Mouse (Mus musculus): ENCODE data around the gene Tmem94. TPM values are rescaled to one million over a fixed set of nuclear protein-coding genes. Genes with fewer than 3 reads are reported as not detected.

Tmem94 gene
- polyA plus RNA-seq, 1 experiment, result 14.3 TPM

DNA sequence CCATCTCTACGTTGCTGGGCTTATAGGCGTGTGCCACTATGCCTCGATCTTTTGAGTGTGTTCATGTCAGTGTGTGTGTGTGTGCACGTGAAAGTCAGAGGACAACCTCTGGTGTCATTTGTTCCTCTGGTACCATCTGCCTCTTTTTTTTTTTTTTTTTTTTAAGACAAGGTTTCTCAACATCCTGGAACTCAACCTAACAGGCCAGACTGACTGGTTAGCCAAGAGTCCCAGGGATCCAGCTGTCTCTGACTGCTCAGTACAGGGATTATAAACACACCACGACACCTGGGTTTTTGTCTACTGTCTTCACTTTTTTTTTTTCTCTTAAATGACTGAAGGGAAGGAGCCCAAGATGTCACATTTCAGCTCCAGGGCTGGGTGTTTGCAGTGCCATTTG is 20.8 kb upstream of the Tmem94 start:
- H3K36me3 ChIP-seq (ENCODE audit: control insufficient read depth, insufficient read depth), result no peaks in the 10 kb centered on the region
- no peak for TF ChIP-seq FOSL1 (IDR thresholded peaks at IDR 0.05; ENCODE audit: insufficient read depth, low read length, poor library complexity, severe bottlenecking)
- TF ChIP-seq CEBPB (IDR thresholded peaks at IDR 0.05; ENCODE audit: low read depth), result no peak
- no peak for TF ChIP-seq USF1 (IDR thresholded peaks at IDR 0.05; ENCODE audit: low read depth)
- no peak for TF ChIP-seq MYOG (IDR thresholded peaks at IDR 0.05; ENCODE audit: control insufficient read depth, extremely low read depth, insufficient read length)
- TF ChIP-seq MYOD1 (IDR thresholded peaks at IDR 0.05; ENCODE audit: control insufficient read depth, insufficient read length, low read depth), result no peak
- no peak for TF ChIP-seq MAX (IDR thresholded peaks at IDR 0.05)
- no peak for TF ChIP-seq CTCF (IDR thresholded peaks at IDR 0.05; ENCODE audit: control insufficient read depth, insufficient read depth, insufficient read length)

DNA sequence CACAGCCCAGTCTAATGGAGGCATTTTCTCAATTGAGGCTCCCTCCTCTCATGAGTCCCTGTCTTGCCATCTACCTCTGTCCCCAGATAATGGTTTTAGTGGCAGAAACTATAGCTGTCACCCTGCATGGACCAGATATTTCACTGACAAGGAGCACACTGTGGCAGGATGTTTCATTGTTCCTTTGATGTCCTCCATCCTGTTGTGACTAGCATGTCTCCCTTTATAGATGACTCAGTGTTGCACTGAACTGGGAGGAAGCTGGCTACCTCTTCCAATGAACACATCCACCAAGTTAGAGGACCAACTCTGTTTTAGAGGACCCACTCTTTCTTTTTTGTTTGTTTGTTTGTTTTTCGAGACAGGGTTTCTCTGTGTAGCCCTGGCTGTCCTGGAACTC is 19.1 kb upstream of the Tmem94 start:
- TF ChIP-seq FOSL1 (IDR thresholded peaks at IDR 0.05; ENCODE audit: insufficient read depth, low read length, poor library complexity, severe bottlenecking) (no peak), CEBPB (IDR thresholded peaks at IDR 0.05; ENCODE audit: low read depth) (no peak), MYOD1 (IDR thresholded peaks at IDR 0.05; ENCODE audit: control insufficient read depth, insufficient read length, low read depth) (no peak), MAX (IDR thresholded peaks at IDR 0.05) (no peak), CTCF (IDR thresholded peaks at IDR 0.05; ENCODE audit: control insufficient read depth, insufficient read depth, insufficient read length) (no peak), MYOG (IDR thresholded peaks at IDR 0.05; ENCODE audit: control insufficient read depth, extremely low read depth, insufficient read length) (no peak), USF1 (IDR thresholded peaks at IDR 0.05; ENCODE audit: low read depth) (no peak)
- Histone ChIP-seq H3K79me2 (ENCODE audit: control insufficient read depth, insufficient read depth) (no peaks in the 10 kb centered on the region), H3K27me3 (ENCODE audit: control insufficient read depth, insufficient read depth, insufficient read length) (peaks cover 14% of the 10 kb centered on the region), H3K4me3 (ENCODE audit: insufficient read depth, poor library complexity, severe bottlenecking) (no peak overlapping the region), H3K36me3 (ENCODE audit: control insufficient read depth, insufficient read depth) (no peaks in the 10 kb centered on the region), H3ac (ENCODE audit: control insufficient read depth, insufficient read length, low read depth) (no peak overlapping the region), H3K79me3 (ENCODE audit: low read depth) (no peaks in the 10 kb centered on the region)

More for the DNA sequence above, 20.8 kb upstream of the Tmem94 start:
- Histone ChIP-seq H3K4me3 (ENCODE audit: insufficient read depth, poor library complexity, severe bottlenecking) (no peak overlapping the region), H3K27me3 (ENCODE audit: control insufficient read depth, insufficient read depth, insufficient read length) (peaks cover 14% of the 10 kb centered on the region), H3K79me3 (ENCODE audit: low read depth) (no peaks in the 10 kb centered on the region), H3ac (ENCODE audit: control insufficient read depth, insufficient read length, low read depth) (no peak overlapping the region), H3K79me2 (ENCODE audit: control insufficient read depth, insufficient read depth) (no peaks in the 10 kb centered on the region)

DNA sequence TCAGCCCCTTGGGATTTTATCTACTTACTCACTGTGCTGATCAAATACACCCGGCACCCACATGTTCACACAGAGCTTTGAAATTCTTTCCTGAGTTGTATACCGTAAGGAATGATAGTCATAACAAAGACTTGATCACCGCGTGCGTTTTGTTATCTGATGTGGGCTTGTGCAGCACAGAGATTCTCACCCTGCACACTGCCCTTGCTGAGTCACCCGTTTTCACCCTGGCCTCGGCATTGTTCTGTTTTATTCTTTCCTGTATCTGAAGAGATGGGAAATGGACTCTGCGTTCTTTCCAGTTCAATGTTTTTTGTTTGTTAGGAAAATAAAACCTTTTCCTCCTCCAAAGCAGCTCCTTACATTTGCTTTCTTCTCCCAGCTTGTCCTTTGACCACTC is 18.5 kb upstream of the Tmem94 start:
- no peaks in the 10 kb centered on the region for H3K36me3 ChIP-seq (ENCODE audit: control insufficient read depth, insufficient read depth)
- no peaks in the 10 kb centered on the region for H3K79me3 ChIP-seq (ENCODE audit: low read depth)
- H3K79me2 ChIP-seq (ENCODE audit: control insufficient read depth, insufficient read depth), result no peaks in the 10 kb centered on the region
- H3K4me3 ChIP-seq (ENCODE audit: insufficient read depth, poor library complexity, severe bottlenecking), result no peak overlapping the region
- H3ac ChIP-seq (ENCODE audit: control insufficient read depth, insufficient read length, low read depth), result no peak overlapping the region
- TF ChIP-seq MYOD1 (IDR thresholded peaks at IDR 0.05; ENCODE audit: control insufficient read depth, insufficient read length, low read depth) (no peak), CEBPB (IDR thresholded peaks at IDR 0.05; ENCODE audit: low read depth) (no peak), MYOG (IDR thresholded peaks at IDR 0.05; ENCODE audit: control insufficient read depth, extremely low read depth, insufficient read length) (no peak), USF1 (IDR thresholded peaks at IDR 0.05; ENCODE audit: low read depth) (no peak), MAX (IDR thresholded peaks at IDR 0.05) (no peak)
- H3K27me3 ChIP-seq (ENCODE audit: control insufficient read depth, insufficient read depth, insufficient read length), result peaks cover 14% of the 10 kb centered on the region

DNA sequence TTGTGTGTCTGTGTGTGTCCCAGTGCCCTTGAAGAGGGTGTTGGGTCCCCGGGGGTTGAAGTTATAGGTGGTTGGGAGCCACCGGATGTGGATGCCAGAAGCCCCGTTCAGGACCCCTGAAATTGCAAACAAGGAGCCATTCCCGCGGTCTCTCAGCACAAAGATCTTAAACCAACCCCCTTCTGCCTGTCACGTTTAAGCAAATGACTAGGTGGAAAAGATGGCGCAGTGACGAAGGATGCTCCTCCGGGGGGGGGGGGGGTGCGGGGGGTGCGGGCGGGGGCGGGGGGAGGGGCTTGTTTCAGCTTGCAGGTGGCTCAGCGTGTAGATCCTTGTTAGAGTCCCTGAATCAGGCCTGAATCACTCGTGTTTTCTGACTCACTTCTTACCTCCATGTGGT is 17.9 kb upstream of the Tmem94 start:
- no peak for TF ChIP-seq MYOD1 (IDR thresholded peaks at IDR 0.05; ENCODE audit: control insufficient read depth, insufficient read length, low read depth)
- TF ChIP-seq MAX (IDR thresholded peaks at IDR 0.05), result no peak
- TF ChIP-seq FOSL1 (IDR thresholded peaks at IDR 0.05; ENCODE audit: insufficient read depth, low read length, poor library complexity, severe bottlenecking), result no peak
- no peak for TF ChIP-seq USF1 (IDR thresholded peaks at IDR 0.05; ENCODE audit: low read depth)
- no peak for TF ChIP-seq MYOG (IDR thresholded peaks at IDR 0.05; ENCODE audit: control insufficient read depth, extremely low read depth, insufficient read length)
- no peak for TF ChIP-seq CEBPB (IDR thresholded peaks at IDR 0.05; ENCODE audit: low read depth)
- no peak for TF ChIP-seq CTCF (IDR thresholded peaks at IDR 0.05; ENCODE audit: control insufficient read depth, insufficient read depth, insufficient read length)
- Histone ChIP-seq H3K79me3 (ENCODE audit: low read depth) (no peaks in the 10 kb centered on the region), H3K27me3 (ENCODE audit: control insufficient read depth, insufficient read depth, insufficient read length) (peaks cover 14% of the 10 kb centered on the region), H3K36me3 (ENCODE audit: control insufficient read depth, insufficient read depth) (no peaks in the 10 kb centered on the region), H3K4me3 (ENCODE audit: insufficient read depth, poor library complexity, severe bottlenecking) (no peak overlapping the region), H3ac (ENCODE audit: control insufficient read depth, insufficient read length, low read depth) (no peak overlapping the region), H3K79me2 (ENCODE audit: control insufficient read depth, insufficient read depth) (no peaks in the 10 kb centered on the region)

DNA sequence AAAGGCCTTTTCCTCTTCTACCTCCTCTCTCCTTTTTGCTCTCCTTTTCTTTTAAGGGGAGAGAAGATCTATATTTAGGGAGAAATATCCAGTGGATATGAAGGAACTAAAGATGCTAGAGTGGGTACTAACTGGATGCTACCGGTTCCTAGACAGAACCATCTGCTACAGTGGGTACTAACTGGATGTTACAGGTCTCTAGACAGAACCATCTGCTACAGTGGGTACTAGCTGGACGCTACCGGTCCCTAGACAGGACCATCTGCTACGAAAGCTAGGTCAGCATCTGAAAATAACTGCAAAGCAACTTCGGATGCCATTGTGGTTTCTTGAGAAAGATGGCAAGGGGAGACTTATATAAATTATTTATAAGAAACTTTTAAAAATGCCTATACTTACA is 15.4 kb upstream of the Tmem94 start:
- H3K27me3 ChIP-seq (ENCODE audit: control insufficient read depth, insufficient read depth, insufficient read length), result no peaks in the 10 kb centered on the region
- H3K36me3 ChIP-seq (ENCODE audit: control insufficient read depth, insufficient read depth), result no peaks in the 10 kb centered on the region
- H3K79me3 ChIP-seq (ENCODE audit: low read depth), result no peaks in the 10 kb centered on the region
- no peak overlapping the region for H3ac ChIP-seq (ENCODE audit: control insufficient read depth, insufficient read length, low read depth)
- no peak overlapping the region for H3K4me3 ChIP-seq (ENCODE audit: insufficient read depth, poor library complexity, severe bottlenecking)
- no peaks in the 10 kb centered on the region for H3K79me2 ChIP-seq (ENCODE audit: control insufficient read depth, insufficient read depth)
- no peak for TF ChIP-seq MAX (IDR thresholded peaks at IDR 0.05)
- TF ChIP-seq FOSL1 (IDR thresholded peaks at IDR 0.05; ENCODE audit: insufficient read depth, low read length, poor library complexity, severe bottlenecking), result no peak
- TF ChIP-seq MYOD1 (IDR thresholded peaks at IDR 0.05; ENCODE audit: control insufficient read depth, insufficient read length, low read depth), result no peak
- no peak for TF ChIP-seq MYOG (IDR thresholded peaks at IDR 0.05; ENCODE audit: control insufficient read depth, extremely low read depth, insufficient read length)
- TF ChIP-seq USF1 (IDR thresholded peaks at IDR 0.05; ENCODE audit: low read depth), result no peak
- TF ChIP-seq CTCF (IDR thresholded peaks at IDR 0.05; ENCODE audit: control insufficient read depth, insufficient read depth, insufficient read length), result no peak
- no peak for TF ChIP-seq CEBPB (IDR thresholded peaks at IDR 0.05; ENCODE audit: low read depth)

DNA sequence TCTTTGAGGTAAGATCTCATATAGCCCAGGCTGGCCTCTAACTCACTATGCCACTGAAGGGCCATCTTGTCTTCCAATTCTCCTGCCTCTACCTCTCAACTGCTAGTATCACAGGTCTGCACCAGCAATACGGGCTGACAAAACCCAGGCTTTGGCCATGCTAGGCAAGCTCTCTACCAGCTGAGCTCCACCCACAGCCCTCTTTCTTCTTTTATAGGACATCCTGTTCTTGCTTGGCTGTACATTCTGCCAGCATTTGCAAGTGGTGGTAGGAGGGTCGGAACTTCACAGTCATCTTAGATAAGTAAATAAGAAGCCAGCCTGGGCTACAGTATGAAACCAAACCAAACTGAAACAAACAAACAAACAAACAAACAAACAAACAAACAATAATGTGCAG is 13.5 kb upstream of the Tmem94 start:
- Histone ChIP-seq H3K4me3 (ENCODE audit: insufficient read depth, poor library complexity, severe bottlenecking) (no peak overlapping the region), H3K36me3 (ENCODE audit: control insufficient read depth, insufficient read depth) (no peaks in the 10 kb centered on the region), H3ac (ENCODE audit: control insufficient read depth, insufficient read length, low read depth) (no peak overlapping the region), H3K79me2 (ENCODE audit: control insufficient read depth, insufficient read depth) (no peaks in the 10 kb centered on the region), H3K27me3 (ENCODE audit: control insufficient read depth, insufficient read depth, insufficient read length) (no peaks in the 10 kb centered on the region), H3K79me3 (ENCODE audit: low read depth) (no peaks in the 10 kb centered on the region)
- TF ChIP-seq MYOG (IDR thresholded peaks at IDR 0.05; ENCODE audit: control insufficient read depth, extremely low read depth, insufficient read length) (no peak), CEBPB (IDR thresholded peaks at IDR 0.05; ENCODE audit: low read depth) (no peak), FOSL1 (IDR thresholded peaks at IDR 0.05; ENCODE audit: insufficient read depth, low read length, poor library complexity, severe bottlenecking) (no peak), MAX (IDR thresholded peaks at IDR 0.05) (no peak), MYOD1 (IDR thresholded peaks at IDR 0.05; ENCODE audit: control insufficient read depth, insufficient read length, low read depth) (no peak), CTCF (IDR thresholded peaks at IDR 0.05; ENCODE audit: control insufficient read depth, insufficient read depth, insufficient read length) (no peak), USF1 (IDR thresholded peaks at IDR 0.05; ENCODE audit: low read depth) (no peak)
